Comparison of ENCODE assay signal across 7 mouse cellular contexts in genomic region chr14:32085486-32086201, GRCm38 (mm10). TPM values are rescaled to one million over a fixed set of nuclear protein-coding genes. Genes with fewer than 3 reads are reported as not detected.
DNase-seq lines count a peak whose midpoint lies in the region; ATAC-seq lines count a peak whose summit lies in the region.

Dph3 (minus strand) TSS chr14:32085729.

- H3K9me3 ChIP-seq in embryonic facial prominence, embryonic 11.5 days (replicated peaks; ENCODE audit: control insufficient read depth, low read length): no peaks in the 10 kb centered on the region
- no peaks in the 10 kb centered on the region for H3K9me3 ChIP-seq in limb, embryonic 10.5 days (replicated peaks)
- no peaks in the 10 kb centered on the region for H3K9me3 ChIP-seq in midbrain, embryonic 13.5 days

- under 1% methylated on average over 43 of the region's 43 CpGs for WGBS in embryonic facial prominence, embryonic 11.5 days
- WGBS in limb, embryonic 10.5 days: under 1% methylated on average over 43 of the region's 43 CpGs
- under 1% methylated on average over 43 of the region's 43 CpGs for WGBS in midbrain, embryonic 13.5 days

- no peaks in the 10 kb centered on the region for H3K27me3 ChIP-seq in embryonic facial prominence, embryonic 11.5 days (ENCODE audit: control insufficient read depth, insufficient read depth, low read length)
- H3K27me3 ChIP-seq in limb, embryonic 10.5 days (ENCODE audit: low read depth, poor library complexity, severe bottlenecking): no peaks in the 10 kb centered on the region
- no peaks in the 10 kb centered on the region for H3K27me3 ChIP-seq in midbrain, embryonic 13.5 days

- peak; percentile 99 for DNase-seq in adrenal gland, postnatal 14 days
- peak; percentile 98 for DNase-seq in embryonic facial prominence, embryonic 11.5 days (ENCODE audit: low spot score)
- DNase-seq in kidney, adult 11 months: peak; percentile 99
- peak; percentile 99 for DNase-seq in limb, embryonic 10.5 days (ENCODE audit: low spot score)
- DNase-seq in spleen, adult 12 weeks (ENCODE audit: low spot score): peak; percentile 98

- peak within 1 kb of the TSS; percentile 20; the same call in 1 of the 2 replicates for H3K27ac ChIP-seq in embryonic facial prominence, embryonic 11.5 days (replicated peaks; ENCODE audit: low read depth, low read length)
- peak within 1 kb of the TSS; percentile 85 for H3K27ac ChIP-seq in limb, embryonic 10.5 days
- peak within 1 kb of the TSS; percentile 84 for H3K27ac ChIP-seq in midbrain, embryonic 13.5 days

- H3K9ac ChIP-seq in embryonic facial prominence, embryonic 11.5 days (replicated peaks; ENCODE audit: low read length): peak within 1 kb of the TSS; percentile 75
- peak within 1 kb of the TSS; percentile 79 for H3K9ac ChIP-seq in midbrain, embryonic 13.5 days (replicated peaks)

- H3K4me1 ChIP-seq in embryonic facial prominence, embryonic 11.5 days (ENCODE audit: control insufficient read depth, insufficient read depth, low read length): no peaks in the 10 kb centered on the region
- peaks cover 30% of the 10 kb centered on the region for H3K4me1 ChIP-seq in limb, embryonic 10.5 days
- peaks cover 27% of the 10 kb centered on the region for H3K4me1 ChIP-seq in midbrain, embryonic 13.5 days (replicated peaks)

- H3K36me3 ChIP-seq in embryonic facial prominence, embryonic 11.5 days (replicated peaks; ENCODE audit: control insufficient read depth, insufficient read depth, low read depth, low read length): peaks cover 11% of the 10 kb centered on the region
- H3K36me3 ChIP-seq in limb, embryonic 10.5 days: peaks cover 29% of the 10 kb centered on the region
- H3K36me3 ChIP-seq in midbrain, embryonic 13.5 days: peaks cover 23% of the 10 kb centered on the region

- H3K4me2 ChIP-seq in embryonic facial prominence, embryonic 11.5 days (ENCODE audit: low read depth, low read length): peak within 1 kb of the TSS; percentile 59
- peak within 1 kb of the TSS; percentile 75 for H3K4me2 ChIP-seq in midbrain, embryonic 13.5 days (replicated peaks)

- H3K4me3 ChIP-seq in embryonic facial prominence, embryonic 11.5 days (ENCODE audit: low read depth, low read length): peak within 1 kb of the TSS; percentile 59
- peak within 1 kb of the TSS; percentile 63 for H3K4me3 ChIP-seq in limb, embryonic 10.5 days
- peak within 1 kb of the TSS; percentile 68 for H3K4me3 ChIP-seq in midbrain, embryonic 13.5 days (replicated peaks)

- ATAC-seq in embryonic facial prominence, embryonic 11.5 days (replicated peaks; ENCODE audit: insufficient number of reproducible peaks, low FRiP score, low TSS enrichment, low read depth): peak; percentile 95
- peak; percentile 90 for ATAC-seq in granulocyte monocyte progenitor cell, adult 5-6 weeks (replicated peaks; ENCODE audit: poor library complexity, severe bottlenecking)
- ATAC-seq in midbrain, embryonic 13.5 days: peak; percentile 98

RNA-seq across cellular contexts. Expression of gene Dph3, which starts in this region (rescaled TPM):
- 58.8 and 61.9 TPM in 2 replicates for total RNA-seq in adrenal gland, postnatal 14 days (2021)
- 95.7 and 96.1 TPM in 2 replicates for polyA plus RNA-seq in embryonic facial prominence, embryonic 11.5 days (2014; fragmentation: Nextera tagmentation; extraction: Ambion mirVana)
- 80.2 and 102 TPM in 2 replicates for total RNA-seq in granulocyte monocyte progenitor cell, adult 5-6 weeks (2014; fragmentation: Nextera tagmentation)
- total RNA-seq in granulocyte monocyte progenitor cell, adult 5-6 weeks (2017): 64.0 and 91.6 TPM in 2 replicates
- polyA plus RNA-seq in limb, embryonic 10.5 days (2016; fragmentation: Nextera tagmentation; extraction: Ambion mirVana): 81.4 and 103 TPM in 2 replicates
- 73.9 and 82.5 TPM in 2 replicates for polyA plus RNA-seq in midbrain, embryonic 13.5 days (2015; fragmentation: Nextera tagmentation; extraction: Ambion mirVana)

Comparison
In these comparisons a context has a peak if more than half of its experiments do, and no peak if none do; other contexts are left out.
1. Peak in every context shown above with its lines: DNase-seq, ATAC-seq, H3K4me3 ChIP-seq and H3K27ac ChIP-seq.
2. H3K27ac ChIP-seq: peak in every context shown above with its lines; median percentile 85 in limb, embryonic 10.5 days; 84 in midbrain, embryonic 13.5 days; 20 in embryonic facial prominence, embryonic 11.5 days.